Mouse (Mus musculus): ENCODE results near the gene Fmc1.
"Not testable (repeated sequence)": the region's sequence is repeated elsewhere in the genome, so short reads cannot be mapped to it uniquely, and the experiment has no call there.

The Fmc1 gene

DNA sequence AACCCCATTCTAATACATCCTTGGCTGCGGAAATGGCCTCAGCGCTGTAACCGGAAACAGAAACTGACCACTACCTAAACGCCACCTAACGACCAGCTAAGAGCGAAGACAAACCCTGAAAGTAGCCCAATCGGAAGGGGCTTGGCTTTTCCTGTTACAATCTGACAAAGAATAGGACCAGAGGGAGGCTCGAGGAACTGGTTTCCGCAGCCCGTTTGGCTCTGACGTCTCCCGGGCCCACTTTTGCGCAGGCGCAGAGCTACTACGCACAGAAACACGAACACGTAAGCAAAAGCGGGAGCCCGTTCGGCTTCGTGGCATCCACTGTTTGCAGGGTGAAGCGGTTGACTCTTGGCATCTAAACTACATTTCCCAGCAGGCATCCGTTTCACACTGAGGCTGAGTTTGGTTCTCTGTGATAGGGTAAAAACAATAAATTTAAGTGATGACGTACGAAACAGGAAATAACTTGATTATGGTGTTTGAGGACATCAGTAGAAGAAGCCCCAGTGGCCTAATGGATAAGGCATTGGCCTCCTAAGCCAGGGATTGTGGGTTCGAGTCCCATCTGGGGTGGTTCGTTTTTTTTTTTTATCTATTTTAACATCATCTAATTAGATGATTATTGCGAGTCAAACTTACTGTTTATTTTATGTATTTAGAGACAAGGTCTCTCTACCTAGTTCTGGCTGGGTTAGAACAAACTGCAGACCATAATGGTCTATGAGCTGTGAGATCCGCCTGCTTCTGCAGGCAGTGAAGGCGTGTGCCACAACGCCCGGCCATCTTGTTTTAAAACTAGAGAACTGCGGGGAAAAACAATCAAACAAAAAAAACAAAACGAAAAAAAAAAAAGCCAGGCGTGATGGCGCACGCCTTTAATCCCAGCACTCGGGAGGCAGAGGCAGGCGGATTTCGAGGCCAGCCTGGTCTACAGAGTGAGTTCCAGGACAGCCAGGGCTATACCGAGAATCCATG is at the start of gene Fmc1:
TSS of gene Fmc1 (plus strand) at position 75 of the 978 bp plus-strand sequence.
- peak; percentile 96 for DNase-seq (ENCODE audit: extremely low spot score, low spot score)

DNA sequence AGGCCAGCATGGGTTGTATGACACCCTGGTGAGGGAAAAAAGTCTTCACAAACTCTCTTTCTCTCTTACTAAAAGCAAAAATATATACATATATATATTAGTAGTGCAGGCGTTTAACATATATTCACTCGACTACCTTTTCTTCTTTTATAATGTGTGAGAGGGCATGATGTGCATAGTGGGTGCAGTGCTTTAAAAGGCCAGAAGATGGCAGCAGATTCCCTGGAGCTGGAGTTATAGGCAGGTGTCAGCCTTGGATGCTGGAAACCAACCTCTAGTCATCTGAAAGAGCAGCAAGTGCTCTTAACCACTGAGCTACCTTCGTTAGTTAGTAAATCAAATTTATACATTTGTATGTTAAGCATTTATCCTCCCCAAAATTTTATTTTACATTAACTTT is 40.8 kb upstream of the Fmc1 start:
- DNase-seq (ENCODE audit: extremely low spot score, low spot score): peak; percentile 31

DNA sequence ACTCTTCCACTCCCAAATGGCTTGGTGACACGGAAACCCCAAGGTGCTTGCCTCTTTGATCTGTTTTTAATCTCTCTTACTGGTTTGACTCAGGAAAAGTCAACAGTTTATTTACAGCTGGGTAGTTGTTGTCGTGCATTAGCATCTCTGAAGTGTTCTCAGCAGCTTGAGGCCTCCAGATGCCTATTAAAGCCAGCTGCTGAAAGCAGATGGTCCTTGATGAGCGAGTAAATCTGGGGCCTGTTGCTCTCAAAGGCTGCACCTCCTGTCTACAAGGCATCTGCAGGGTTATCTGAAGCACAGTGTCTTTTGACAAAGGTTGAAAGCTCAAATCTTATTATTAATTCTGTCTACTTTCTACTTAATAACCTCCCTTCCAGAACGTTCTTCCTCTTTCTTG is 37.7 kb upstream of the Fmc1 start:
- DNase-seq (ENCODE audit: extremely low spot score, low spot score): no peak

DNA sequence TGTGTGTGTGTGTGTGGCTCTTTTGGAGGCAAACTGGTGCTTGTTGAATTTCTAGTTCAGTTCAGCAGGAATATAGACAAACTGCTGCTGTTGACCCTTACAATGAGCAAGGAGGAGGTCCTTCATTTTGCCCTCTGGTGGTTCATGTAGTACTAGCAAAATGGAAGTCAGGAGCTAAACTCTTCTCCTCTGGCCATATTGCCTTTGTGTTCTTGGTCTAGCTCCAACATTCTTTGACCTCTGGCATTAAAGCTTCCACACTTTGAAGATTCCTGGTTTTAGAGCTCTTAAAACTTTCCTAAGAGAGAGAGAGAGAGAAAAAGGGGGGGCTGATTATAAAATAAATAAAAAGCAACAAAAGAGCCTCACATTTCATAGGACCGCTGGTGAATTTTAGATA is 21.2 kb upstream of the Fmc1 start:
- DNase-seq (ENCODE audit: extremely low spot score, low spot score): no peak

DNA sequence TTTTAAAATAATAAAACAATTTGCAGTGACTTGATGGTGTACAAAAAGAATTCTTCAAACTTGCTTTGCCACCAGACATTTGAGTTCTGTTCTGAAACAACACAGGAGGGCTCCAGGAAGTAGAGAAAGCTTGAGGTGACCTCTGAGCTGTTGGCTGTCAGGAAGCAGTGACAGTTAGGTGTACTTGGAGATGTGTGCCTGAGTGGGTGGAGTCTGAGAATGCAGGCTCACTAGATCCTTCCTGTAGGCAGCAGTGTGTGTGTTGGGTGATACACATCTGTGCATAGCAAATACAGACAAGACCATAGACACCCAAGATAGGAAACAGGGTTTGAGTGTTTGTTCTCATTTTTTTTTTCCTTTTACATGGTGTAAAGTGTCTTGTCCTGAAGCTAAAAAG is 20.5 kb upstream of the Fmc1 start:
- DNase-seq (ENCODE audit: extremely low spot score, low spot score): no peak

DNA sequence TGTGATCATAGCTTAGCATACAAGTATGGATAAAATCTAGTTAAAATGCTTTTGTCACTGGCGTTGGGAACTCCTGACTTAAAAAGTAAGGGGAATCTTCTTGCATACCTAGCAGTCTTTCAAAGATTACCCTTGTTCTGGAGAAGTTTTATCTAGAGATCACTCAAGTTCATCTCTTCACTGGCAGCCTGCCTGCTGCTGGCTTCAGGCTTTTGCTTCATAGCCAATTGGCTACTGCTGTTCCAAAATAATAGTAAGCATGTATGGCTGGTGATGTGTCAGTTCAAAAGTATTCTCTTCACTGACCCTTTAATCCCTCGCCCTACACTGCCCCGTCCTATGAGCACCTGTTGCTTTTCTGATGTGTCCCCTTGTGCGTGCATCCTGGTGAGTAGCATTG is 18.1 kb upstream of the Fmc1 start:
- DNase-seq (ENCODE audit: extremely low spot score, low spot score): no peak

DNA sequence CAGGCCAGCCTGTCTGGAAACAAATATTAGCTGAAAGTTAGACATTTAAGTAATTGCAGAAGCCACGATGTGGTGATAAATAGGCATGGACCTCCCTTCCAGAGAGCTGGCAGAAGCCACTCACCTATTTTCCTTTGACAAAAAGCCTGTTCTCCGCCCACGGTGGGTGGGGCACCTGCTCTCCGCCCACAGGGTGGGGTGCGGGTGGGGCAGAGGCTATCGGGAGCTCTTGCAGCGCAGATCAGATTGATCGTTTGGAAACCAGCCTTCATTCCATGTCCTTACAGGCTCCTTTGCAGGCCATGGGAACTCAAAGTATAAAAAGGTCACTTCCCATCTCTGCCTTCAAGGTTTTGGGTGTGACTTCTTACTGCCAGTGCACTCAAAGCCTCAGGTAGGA is 9.5 kb upstream of the Fmc1 start:
- no peak for DNase-seq (ENCODE audit: extremely low spot score, low spot score)

DNA sequence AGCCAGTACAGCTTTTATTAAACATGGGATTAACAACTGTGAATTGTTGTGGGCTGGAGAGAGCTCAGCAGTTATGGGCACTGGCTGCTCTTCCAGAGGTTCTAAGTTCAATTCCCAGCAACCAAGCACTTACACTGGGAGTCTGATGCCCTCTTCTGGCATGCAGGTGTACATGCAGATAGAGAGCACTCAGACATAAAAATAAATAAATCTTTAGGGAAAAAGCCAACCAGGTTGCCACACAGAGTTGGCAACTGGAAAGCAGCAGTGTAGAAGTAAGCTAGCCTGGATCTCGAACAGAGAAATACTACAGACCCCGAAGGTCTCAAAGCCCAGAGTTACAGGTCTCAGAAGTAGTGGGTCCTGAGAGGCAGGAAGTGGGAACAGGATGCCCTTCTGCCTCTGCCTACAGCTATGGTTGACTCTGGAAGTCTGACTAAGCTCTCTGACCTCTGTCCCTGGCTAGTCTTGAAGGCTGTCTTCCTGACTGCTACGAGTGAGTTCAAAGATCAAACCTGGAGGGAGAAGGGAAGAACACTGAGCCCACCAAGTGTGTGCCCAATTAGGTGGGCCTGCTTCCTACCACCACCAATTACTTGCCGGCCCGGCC is 2.0 kb upstream of the Fmc1 start:
- DNase-seq (ENCODE audit: extremely low spot score, low spot score): no peak

DNA sequence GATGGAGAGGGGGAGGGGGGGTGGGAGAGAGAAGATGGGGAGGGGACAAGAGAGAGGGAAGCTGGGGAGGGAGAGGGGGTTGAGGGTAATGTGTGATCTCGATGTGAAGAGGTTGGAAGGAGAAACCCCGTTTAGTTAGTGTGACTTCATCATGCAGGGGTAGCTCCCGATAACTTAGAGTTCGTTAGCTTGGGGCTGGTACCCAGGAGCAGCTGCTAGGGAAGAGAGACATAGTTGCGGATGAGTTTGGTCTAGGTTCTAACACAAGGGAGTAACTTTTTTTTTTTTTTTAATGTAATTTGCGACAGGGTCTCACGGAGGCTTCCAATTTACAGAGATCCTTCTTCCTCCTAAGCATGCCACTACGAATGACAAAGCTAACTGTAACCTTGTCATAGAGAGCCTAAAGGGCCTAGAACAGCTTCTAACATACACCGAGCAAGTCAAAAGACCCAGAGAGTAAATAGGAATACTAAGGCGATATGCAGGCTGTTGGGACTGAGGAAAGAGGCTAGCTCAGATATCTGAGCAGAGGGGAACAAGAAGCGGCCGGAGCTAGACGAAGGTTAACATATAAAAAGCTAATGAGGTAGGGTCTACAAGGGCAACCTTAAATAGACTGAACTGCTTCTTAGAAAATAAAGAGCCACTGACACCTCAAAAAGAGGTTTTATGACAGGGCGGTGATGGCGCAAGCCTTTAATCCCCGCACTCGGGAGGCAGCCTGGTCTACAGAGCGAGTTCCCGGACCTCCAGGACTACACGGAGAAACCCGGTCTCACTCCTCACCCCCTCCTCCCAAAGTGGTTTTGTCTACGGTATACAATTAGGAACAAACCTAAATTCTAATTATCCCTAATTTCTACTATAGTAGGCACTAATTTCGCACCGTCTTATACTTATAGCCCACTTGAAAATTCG is 542 bp upstream of the Fmc1 start:
- peak; percentile 61 for DNase-seq (ENCODE audit: extremely low spot score, low spot score)

DNA sequence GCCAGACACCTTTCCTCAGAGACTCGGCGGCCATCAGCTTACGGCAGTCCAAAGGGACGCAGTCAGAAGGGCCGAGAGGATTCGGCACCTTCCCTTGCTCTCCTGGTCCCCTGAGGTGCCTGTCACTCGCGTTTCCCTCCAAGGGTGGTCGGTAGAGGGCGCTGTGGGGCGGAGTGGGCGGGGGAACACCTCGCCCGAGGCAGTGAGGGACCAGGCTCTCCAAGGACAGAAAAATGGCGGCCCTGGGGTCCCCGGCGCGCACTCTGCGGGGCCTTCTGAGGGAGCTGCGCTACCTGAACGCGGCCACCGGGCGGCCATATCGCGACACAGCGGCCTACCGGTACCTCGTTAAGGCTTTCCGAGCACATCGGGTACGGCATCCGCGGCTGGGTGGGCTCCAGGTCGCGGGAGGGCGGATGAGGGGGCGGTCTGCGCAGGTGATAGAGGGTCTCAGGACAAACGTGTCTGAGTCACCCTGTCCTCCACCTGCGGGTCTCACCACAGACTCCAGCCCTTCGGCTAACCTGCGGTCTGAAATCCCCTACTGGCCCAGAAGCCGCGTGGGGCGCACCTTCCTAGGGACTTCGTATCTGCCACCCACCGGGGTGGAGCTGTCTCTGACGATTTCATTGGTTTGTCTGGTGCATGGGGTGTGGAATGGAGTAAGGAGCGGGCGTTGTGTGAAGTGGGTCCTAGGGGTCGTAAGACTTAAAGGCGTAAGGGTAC is 1.5 kb downstream of the Fmc1 start:
- peak; percentile 100 for DNase-seq (ENCODE audit: extremely low spot score, low spot score)

DNA sequence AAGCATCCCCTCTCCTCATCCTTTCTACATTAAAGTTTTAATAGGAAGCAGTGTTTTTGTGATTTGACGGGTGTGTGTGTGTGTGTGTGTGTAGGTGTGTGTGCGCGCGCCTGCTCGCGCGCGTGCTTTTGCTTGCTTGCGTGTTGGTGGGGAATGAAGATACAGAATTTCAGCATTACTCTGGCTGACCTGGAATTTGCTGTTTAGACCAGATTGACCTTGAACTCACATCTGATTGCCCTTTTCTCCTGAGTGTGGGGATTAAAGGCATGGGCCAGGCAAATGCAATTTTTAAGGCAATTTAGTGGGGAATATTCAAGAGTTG is 2.0 kb downstream of the Fmc1 start:
- no peak for DNase-seq (ENCODE audit: extremely low spot score, low spot score)

DNA sequence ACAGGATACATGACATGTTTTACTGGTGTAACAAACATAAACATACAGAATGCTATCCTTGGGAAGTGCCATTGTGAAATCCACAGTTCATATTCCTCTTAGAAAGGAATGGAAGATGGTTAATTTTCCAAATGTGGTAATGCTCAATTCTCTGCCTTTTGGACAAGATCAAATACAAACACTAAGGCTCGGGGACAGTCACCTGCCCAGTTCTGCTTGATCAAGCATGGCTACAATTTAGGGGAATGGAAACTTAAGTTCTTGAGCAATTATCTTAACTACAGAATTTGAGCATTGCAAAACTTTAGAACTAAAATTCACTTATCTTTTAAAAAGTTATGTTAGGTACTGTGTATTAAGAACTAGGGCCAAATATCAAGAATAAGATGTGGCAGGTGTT is 2.5 kb downstream of the Fmc1 start:
- DNase-seq (ENCODE audit: extremely low spot score, low spot score): no peak

DNA sequence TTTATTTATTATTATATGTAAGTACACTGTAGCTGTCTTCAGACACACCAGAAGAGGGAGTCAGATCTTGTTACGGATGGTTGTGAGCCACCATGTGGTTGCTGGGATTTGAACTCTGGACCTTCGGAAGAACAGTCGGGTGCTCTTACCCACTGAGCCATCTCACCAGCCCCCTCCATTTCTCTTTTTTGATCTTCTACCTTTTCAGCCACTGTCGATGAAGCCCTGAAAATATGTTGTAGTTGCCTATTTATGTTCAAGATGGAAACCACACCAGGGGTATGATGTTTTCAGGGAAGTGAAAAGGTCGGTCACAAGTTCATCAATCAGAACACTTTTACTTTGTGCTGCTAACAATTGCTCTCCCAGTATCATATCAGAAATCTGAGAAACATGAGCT is 10.8 kb downstream of the Fmc1 start:
- not testable (repeated sequence) for DNase-seq (ENCODE audit: extremely low spot score, low spot score)

DNA sequence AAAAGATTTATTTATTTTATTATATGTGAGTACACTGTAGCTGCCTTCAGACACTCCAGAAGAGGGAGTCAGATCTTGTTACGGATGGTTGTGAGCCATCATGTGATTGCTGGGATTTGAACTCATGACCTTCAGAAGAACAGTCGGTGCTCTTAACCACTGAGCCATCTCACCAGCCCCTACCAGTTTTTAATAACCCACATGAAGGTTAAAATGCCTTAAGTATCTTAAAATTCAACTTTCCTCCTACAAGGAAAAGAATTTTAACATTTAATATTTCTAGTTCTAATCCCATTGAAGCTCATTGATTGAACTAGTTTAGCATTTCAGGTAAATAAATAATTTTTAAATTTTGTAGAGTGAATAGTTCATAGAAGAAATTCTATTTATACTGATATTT is 13.7 kb downstream of the Fmc1 start:
- not testable (repeated sequence) for DNase-seq (ENCODE audit: extremely low spot score, low spot score)

DNA sequence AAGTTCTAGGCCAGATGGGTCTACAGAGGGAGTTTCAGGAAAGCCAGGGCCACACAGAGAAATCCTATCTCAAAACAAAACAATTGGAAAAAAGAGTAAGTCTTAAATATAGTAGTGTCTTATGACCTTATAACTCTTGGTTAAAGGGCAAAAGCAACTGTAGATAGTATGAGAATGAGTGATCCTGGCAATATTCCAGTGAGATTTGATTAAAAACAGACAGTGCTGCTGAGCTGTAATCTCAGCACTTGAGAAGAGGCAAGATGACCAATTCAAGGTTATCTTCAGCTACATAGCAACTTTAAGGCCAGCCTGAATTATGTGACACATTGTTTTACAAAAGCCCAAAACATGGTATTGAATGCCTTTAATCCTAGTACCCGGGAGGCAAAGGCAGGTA is 14.4 kb downstream of the Fmc1 start:
- DNase-seq (ENCODE audit: extremely low spot score, low spot score): no peak

DNA sequence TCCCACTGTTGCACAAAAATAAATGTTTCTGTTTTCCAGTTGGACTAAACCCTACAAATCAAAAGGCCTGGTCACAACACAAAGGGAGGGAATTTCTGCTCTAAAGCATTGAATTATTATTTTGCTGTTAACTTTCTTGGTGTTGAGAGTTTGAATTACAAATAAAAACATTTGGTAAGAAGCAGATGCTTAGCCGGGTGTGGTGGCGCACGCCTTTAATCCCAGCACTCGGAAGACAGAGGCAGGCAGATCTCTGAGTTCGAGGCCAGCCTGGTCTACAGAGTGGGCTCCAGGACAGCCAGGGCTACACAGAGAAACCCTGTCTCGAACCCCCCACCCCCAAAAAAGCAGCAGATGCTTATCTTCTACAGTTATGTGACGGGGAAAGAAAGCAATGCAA is 15.3 kb downstream of the Fmc1 start:
- DNase-seq (ENCODE audit: extremely low spot score, low spot score): not testable (repeated sequence)

DNA sequence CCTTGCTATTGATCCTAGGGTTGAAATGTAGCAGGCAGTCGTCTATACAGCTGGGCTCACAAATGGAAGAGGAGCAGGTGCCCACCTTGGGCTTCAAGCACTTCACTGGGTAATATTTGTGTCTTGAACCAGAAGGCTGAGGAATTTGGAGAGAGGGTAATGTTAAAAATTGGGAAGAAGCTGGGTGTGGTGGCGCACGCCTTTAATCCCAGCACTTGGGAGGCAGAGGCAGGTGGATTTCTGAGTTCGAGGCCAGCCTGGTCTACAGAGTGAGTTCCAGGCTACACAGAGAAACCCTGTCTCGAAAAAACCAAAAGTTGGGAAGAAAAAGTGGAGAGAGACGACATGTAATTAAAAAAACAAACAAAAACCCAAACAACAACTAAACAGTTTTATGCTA is 16.5 kb downstream of the Fmc1 start:
- not testable (repeated sequence) for DNase-seq (ENCODE audit: extremely low spot score, low spot score)

DNA sequence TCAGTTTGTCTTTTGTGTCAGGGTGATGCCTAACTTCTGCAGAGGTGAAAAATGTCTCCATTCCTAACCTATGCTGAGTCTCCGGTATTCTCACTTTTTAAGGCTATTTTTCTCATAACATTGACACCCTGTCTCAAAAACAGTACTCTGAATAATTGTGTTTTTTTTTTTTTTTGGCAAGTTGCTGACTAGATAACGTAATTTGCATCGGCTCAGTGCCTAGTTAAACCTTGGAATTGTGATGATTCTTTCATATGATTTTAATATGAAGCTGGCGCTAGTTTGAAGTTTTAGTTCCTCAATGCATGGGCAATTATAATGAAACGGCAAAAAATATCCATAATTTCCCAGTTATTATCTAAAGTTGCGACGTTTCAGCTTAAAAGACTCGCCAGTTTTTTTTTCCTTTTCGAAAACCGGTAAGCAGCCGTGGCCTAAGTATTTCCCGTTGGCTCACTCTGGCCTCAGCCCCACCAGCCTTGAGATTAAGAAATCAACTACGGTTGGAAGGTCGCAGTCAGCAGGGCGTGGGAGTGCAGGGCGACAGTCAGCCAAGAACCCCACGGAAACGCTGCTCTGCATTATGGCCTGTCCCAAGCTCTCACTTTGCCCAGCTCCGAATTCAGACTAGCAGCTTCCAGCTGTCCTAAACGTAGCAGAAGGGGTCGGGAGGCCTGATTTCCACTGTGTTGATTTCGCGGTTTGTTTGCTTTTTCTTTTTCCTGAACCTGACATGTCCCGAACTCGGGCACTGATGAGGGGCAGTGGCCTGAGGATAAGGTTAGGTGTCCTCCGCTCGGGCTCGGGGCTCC is 17.2 kb downstream of the Fmc1 start:
- no peak for DNase-seq (ENCODE audit: extremely low spot score, low spot score)

DNA sequence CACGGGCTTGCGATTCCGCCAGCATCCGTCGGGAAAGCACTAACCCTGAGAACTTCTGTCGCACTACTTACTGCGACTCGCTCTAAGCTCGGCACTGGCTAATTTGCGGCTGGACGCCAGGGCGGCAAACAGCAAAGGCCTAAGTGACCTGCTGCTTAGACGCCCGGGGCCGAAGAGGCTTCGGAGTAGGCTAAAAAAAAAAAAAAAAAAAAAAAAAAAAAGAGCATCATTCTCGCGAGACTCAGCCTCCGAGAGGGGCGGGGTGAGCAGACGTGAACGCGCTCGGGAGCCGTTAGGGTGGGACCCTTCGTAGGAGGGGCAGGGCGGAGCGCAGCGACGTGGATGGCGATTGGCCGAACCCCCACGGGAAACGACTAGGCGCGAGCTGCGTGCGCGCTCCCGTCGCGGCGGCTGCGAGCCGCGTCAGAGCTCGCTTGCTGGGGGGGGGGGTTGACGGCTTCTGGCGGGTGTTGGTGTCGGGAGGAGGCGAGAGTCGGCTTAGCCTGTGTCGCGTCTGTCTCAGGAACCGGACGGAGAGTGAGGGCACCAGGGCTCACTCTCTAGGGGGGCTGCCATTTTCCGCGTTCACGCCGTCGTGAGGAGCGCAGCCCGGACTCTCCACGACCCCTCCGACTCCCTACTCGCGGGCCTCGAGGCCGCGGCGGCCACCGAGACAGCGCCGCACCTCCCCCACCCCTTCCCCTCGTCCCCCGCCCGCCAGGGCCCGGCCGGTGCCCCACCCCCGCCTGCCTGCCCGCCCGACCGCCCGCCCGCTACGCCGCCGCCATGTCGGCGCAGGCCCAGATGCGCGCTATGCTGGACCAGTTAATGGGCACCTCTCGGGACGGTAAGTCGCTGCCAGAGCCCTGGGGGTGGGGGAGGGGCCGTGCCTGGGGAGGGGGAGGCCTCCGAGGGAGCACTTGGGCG is 18.0 kb downstream of the Fmc1 start, which contains the start of gene Luc7l2:
TSS of gene Luc7l2 (plus strand) at position 273 of the 927 bp plus-strand sequence.
- DNase-seq (ENCODE audit: extremely low spot score, low spot score): peak; percentile 95
